Mouse (Mus musculus) left cerebral cortex, adult 11 months (tissue): Measurements from ENCODE around the gene Spag8.

ENCODE experiments used
- DNase-seq: peaks from one replicate; pipeline ENCODE4 v3.0.0; 2022; ENCODE audit warnings: low spot score

Gene Spag8

GRCm38 (mm10) chr4:43653161-43654015 is at the start of gene Spag8:
TSS of gene Spag8 (minus strand) at chr4:43653594.
- DNase-seq = no peak

DNA sequence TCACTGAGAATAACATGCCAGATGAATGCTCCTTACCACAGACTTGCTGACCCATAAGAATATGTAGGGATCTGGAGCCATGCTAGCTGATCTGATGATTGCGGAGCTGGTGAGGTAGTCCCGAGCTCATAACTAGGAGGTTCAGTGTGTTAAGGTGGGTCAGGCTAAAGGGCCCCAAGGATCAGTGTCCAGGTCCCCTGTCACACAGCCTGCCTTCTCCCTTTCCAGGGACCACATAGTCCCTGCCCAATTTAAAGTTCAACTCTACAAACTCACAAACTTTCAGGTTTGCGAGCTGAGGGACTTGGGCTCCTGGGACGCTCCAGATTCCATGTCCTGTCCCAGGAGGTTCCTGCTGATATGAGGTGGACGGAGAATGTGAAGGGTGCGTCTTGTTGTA is 47.3 kb upstream of the Spag8 start, which contains the start of gene Olfr70:
Gene Olfr70, minus strand, starts transcription at position 101 of the 400 bp plus-strand sequence.
- no peak for DNase-seq

DNA sequence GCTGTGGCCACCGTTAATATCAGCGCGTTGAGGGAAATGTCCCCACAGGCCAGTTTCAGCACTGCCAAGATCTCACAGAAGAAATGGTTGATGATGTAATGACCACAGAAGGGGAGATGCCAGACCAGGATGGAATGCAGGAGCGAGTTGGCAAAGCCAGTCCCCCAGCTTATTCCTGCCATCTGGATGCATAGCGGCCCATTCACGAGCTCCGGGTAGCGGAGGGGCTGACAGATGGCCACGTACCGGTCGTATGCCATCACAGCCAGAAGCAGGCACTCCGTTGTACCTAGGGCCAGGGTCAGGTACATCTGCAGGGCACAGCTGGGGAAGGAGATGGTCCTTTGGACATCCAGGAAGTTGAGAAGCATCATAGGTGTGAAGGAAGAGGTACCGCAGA is 43.2 kb upstream of the Spag8 start:
- DNase-seq = no peak

DNA sequence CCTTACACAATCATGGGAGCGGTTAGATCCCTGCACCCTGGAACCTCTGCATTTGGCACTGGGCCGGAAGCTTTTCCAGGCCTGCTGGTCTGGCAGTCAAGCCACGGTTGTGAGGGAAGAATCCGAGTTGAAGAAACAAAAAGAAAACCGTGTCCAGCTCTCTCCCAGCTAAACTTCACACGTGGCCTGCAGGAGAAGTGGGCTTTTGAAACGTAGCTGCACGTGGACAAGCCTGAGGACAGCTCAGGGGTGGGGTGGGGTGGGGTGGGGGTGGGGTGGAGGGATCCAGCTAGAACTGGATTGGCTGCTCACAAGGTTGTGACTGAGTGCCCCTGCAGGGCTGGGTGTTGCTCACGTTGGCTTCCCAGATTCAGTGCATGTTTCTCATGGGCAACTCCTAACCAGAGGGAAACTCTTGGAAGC is 41.9 kb upstream of the Spag8 start:
- no peak for DNase-seq

DNA sequence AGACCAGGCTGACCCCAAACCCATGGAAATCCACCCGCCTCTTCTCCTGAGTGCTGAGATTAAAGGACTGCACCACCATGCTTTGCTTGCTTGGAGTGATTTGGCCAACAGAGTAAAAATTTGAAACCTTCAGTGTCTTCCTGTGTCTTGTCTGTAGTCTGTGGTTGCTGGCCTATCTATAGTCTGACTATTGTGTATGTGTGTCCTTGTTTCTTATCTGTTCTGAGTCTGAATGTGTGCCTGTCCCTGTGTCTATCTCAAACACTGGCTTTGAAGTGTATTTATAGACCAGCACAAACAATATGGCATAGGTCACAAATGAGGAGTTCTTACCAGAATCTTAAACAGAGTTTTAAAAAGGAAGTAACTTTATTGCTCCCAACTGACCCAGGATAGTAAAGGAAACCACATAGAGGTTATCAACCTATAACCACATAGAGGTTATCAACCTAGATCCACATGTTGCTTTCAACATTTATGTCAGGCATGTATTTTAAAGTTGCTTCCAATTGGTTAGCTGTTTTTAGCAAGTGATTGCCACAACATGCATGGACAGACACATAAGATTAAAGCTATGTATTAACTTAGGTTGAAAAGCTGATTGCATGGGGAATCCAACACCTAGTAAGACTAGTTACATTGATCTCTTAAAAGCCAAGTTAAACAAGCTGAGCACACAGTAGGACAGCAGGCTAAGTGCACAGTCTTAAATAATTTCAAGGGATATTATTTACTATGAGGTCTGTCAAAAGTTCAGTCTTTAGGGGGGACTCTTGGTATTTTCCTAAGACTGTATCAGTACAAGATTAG is 41.2 kb upstream of the Spag8 start:
- DNase-seq = no peak

DNA sequence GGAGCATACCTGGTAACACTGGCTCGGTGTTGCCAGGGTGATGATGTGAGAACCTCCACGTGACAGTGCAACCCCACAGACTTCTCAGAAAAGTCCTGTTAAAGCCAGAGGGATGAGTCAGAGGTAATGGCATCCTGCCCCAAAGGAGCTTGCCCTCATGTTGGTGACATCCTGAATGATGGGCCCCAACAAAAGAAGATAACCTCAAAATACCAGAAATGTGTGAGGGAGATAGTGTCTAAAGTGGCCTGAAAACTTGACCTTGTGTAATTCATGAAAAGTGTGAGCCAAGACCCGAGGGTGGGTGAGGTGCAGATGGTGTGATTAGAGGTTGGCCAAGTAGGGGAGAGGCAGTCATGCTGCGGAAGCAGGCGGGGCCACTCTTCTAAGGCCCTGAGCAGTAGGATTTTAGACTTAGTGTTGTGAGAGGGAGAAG is 40.4 kb upstream of the Spag8 start:
- no peak for DNase-seq

DNA sequence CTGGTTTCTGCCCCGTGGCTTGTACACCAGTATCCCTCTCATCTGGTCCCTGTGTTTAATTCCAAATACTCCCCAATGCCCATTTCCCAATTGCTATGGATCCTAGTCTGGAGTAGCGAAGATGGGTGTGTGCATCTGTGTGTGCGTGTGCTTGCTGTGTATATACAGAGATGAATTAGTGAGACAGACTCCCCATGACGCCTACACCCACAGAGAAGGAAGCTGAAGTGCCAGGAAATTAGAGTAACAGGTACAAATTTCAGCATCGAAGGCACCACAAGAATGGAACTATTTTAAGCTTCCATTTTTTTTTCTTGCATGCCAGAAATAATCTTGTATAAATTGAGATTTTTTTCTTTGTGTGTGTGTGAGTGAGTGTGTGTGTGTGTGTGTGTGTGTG is 37.6 kb upstream of the Spag8 start:
- DNase-seq = no peak

DNA sequence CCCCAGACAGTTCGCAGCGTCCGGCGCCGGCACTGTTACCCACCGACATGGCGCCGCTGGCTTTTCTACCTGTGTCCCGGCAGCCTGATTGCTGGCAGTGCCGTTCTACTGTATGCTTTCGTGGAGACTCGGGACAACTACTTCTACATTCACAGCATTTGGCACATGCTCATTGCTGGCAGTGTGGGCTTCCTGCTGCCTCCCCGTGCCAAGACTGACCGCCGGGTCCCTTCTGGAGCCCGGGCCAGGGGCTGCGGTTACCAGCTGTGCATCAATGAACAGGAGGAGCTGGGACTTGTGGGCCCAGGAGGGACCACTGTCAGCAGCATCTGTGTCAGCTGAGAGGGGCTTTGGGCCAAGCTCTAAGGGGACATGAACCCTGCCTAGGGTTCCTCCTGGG is 36.6 kb upstream of the Spag8 start:
- DNase-seq = no peak

- no peak for DNase-seq
Observed at GRCm38 (mm10) chr4:43679416-43680043, 26.1 kb upstream of the Spag8 start.

GRCm38 (mm10) chr4:43678541-43678940 is 25.1 kb upstream of the Spag8 start:
- no peak for DNase-seq

DNA sequence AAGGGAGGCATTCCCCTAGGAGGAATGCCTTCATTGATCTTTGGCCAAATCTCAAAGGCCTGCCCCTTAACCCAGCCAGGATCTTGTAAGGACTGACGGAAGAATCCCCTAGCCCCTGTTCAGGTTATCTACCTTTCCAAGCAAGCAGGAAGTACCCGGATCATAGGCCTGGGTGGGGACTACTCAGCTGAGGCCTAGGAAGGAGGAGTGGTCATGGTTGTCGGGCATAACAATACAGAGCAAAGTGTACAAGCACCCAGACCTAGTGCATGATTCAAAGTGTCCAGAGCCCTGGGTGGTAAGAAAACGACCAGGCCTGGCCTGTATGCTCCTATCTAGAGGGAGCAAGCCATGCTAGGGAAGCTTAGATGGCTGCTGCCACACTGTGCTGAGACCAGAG is 22.2 kb upstream of the Spag8 start:
- no peak for DNase-seq

DNA sequence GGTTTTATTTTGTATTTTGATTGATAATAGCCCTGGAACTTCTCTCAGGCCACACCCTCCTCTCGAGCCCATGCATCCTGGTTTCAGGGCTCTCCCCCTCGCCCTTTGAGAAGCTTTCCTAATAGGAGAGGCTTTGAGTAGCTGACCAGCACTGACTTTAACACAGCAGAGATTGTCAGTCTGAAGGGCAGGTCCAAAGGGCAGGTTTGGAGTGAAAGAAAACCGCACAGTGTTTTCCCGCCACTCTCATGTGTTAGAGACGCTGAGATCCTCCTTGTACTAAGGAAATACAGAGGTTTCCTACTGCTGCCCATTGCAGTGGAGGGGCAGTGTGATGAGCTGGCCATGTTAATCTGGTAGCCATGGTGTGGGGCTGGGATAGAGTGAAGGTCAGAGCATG is 21.6 kb upstream of the Spag8 start:
- DNase-seq = no peak

DNA sequence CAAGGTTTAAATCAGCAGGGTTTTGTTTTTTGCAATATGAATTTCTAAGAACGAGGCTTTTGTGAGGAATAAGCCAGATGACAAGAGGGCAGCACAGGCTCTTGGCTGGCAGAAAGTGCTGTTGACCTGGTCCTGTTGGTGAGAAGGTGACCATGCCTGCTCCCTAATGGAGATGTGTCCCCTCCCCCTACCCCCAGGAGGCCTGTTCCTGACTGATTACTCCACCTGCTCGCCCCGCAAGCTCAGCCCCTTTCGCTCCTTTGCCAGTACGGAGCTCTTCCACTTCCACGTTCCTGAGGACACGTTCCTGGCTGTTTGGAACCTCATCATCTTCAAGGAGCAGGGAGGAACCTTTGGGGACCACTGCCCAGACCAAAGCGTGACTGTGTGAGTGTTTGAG is 20.3 kb upstream of the Spag8 start:
- no peak for DNase-seq

- DNase-seq = peak; percentile 73
Observed at GRCm38 (mm10) chr4:43672070-43672469, 18.7 kb upstream of the Spag8 start.

- no peak for DNase-seq
Observed at GRCm38 (mm10) chr4:43669428-43669794, 16.0 kb upstream of the Spag8 start.

DNA sequence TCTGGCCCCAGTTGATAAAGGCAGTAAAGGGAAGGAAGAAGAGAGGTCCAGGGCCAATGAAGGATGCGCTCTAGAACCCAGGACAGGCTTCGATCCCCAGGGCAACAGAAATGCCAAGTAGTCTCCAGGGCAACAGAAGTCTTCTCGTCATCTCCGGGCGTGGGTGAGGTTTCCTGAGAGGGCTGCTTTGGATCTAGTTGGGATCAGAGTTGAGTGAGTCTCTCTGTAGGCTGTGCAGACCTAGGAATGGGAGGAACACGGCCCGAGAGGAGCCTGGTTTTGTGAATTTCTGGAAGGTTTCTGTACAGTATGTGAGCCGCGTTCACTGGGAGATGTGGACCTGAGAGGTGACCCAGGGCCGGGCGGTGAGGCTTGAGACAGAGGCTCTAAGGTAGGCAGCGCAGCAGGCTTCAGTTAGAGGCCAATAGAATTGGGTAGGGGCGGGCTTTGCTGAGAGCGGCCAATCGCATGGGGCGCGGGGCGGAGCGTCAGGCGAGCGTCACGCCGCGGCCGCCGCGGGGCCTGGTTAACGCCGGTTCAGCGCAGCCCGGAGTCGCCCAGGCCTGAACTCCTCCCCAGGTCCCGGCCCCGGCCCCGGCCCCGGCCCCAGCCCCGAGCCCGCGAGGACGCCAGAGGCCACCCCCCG is 15.5 kb upstream of the Spag8 start, which contains the start of the genes Tmem8b and Fam221b:
Gene Tmem8b, plus strand, starts transcription at position 190 of the 646 bp plus-strand sequence.
Gene Fam221b, minus strand, starts transcription at position 364 of the 646 bp plus-strand sequence.
- peak; percentile 86 for DNase-seq

DNA sequence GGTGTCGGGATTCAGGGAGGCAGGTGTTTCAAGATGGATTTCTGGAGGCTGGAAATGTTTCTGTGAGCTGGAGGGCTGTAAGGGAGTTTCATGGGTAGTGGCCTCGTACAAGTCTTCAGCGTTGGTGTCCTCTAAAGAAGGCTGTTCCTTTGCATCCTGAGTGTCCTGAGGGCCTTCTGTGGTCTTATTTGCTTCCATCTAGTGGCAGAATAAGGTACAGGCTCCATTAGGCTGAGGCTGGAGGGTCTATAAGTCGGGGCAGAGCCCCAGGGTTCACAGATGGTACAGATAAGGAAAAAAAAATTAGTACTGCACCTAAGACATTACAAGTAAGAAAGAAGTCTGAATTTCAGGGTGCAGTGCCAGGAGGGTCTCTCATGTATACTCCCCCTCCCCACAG is 13.0 kb upstream of the Spag8 start:
- no peak for DNase-seq

DNA sequence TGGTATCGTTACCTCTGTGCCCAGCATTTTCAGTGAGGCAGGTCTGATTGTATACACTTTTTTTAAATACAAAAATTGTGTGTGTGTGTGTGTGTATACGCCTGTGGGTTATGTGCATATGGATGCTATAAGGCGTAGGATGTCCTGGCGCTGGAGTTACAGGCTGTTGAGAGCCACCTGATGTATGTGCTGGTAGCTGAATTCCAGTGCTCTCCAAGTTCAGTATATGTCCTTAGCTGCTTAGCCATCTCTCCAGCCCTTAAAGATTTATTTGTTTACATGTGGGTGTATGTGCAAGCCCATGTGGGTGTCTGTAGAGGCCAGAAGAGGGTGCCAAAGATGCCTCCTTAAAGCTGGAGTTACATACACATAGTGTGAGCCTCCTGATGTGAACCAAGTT is 3.8 kb upstream of the Spag8 start:
- no peak for DNase-seq

DNA sequence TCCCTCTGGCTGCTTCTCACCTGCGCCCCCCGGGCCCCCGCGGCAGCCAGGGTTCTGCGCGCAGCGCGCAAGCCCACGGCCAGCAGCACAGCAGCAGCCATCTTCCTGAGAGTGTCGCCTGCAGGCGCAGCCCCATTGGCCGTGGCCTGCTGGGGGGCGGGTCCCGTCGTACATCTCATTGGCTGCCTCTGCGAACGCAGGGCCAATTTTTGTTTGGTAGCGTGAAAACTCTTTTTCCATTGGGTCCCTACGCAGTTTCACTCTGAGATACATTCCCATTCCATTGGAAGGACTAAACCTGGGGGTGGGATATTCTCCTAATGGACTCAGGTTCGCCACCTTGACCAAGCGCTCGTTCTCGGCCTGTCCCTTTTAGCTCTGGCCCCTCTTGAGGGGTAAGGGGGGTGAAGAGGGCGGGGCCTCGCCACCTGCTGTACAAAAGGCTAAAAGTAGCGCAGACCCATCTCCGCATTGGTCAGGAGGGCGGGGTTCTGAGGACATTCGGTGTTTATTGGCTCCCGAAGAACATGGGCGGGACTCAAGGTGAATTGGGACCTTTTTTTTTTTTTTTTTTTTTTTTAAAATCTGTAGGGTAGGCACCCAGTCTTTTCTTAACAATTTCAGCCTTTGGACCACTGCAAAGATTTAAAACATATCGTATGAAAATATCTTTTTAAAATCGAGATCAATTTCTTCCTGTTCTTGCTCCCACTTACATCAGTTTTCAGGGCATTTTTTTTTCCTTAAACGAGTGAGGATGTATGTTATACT is 3.1 kb upstream of the Spag8 start, which contains the start of gene Hint2:
Gene Hint2, minus strand, starts transcription at position 128 of the 771 bp plus-strand sequence.
- peak; percentile 95 for DNase-seq

DNA sequence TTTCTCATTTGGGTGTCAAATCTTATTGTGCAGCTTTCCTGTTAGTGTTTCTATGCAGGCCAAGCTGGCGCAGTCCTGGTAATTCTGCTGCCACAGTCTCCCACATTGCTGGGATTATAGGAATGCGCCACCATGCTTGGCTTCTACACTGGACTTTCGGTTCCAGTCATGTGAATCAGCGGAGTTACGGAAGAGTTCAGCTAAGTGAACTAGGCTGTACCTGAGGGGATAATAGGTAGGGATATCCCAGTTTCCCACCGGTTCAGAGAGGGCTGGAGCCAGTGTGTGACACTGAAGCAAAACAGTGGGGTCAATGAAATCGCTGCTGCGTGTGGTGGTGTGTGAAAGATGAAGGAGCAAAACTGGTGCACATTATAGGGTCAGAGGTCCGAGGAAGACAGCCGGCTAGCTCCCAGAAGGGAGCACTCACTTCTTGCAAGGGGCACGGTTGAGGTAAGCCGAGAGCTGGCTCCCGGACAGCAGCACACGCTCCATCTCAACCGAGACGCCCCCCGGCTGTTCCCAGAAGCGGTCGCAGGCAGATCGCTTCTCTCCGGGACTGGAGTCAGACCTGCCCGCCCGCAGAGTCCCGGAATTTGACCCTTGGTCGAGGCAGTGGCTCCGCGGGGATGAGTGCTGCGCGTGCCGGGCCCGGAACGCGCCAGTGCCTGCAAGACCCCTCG is 2.4 kb upstream of the Spag8 start:
- DNase-seq = no peak
